Mouse (Mus musculus) liver, embryonic 14.5 days (tissue): ENCODE measurements around the gene Dmgdh.

Experiments used
- CTCF ChIP-seq: IDR thresholded peaks from 2 replicates; pipeline ENCODE4 v1.5.1; 2016; ENCODE audit warnings: antibody characterized with exemption, low read depth, control low read depth
- EP300 ChIP-seq: IDR thresholded peaks from 2 replicates; pipeline ENCODE4 v1.6.1; 2016; ENCODE audit warnings: antibody characterized with exemption, low read depth

DNA sequence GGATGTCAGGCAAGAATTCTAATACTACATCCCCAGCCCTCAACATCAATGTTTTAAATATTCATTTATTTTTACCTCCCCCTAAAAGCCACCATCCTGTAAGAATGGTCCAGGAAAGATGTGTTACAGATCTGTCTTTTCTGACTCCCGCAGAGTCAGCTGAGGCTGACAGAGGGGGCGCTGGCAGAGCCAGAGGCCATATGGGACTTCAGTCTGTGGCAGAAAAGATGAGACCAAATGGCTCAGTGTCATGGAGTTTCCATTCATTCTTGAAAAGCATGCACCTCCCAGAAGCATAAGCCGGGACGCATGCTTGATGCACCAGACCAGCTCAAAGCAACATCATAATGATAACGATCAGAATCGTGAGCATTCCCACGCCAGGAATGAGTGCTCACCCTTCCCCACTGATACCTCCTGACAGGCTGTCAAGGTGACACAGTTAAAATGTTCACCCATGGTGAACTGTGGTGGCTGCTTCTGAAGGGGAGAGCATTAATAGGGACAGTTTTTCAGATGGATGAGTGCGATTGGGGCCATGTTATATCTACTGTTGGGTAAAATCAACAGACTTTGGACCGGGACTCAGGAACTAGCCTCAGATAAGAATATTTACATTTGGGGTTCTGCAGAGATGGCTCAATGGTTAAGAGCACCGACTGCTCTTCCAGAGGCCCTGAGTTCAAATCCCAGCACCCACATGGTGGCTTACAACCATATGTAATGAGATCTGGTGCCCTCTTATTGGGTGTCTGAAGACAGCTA, 43.1 kb upstream of the Dmgdh start:
- no peak for TF ChIP-seq CTCF
- no peak for TF ChIP-seq EP300
